Mouse (Mus musculus) liver, postnatal 0 days (tissue): ENCODE data around the gene Cald1. TPM values are rescaled to one million over a fixed set of nuclear protein-coding genes. Genes with fewer than 3 reads are reported as not detected.

ENCODE experiments used
- ATAC-seq: fragments of 200-750 bp; cut with Nextera tagmentation; 2 replicates; pipeline ENCODE4 v1.8.0; 2017; ENCODE audit warnings: mild to moderate bottlenecking, moderate library complexity
- DNase-seq: peaks from one replicate; pipeline ENCODE4 v3.0.0-alpha.2; 2016
- H3K27ac ChIP-seq: fragments of 300-500 bp; sonication (generic); 2 replicates; pipeline ENCODE4 v1.5.1; 2014; ENCODE audit warnings: antibody characterized with exemption, moderate library complexity, mild to moderate bottlenecking, low read depth
- H3K27me3 ChIP-seq: fragments of 300-500 bp; sonication (generic); 2 replicates; pipeline ENCODE4 v1.6.1; 2014; ENCODE audit warnings: low read length, control low read depth, mixed read lengths; ENCODE audit not compliant: insufficient read depth
- H3K36me3 ChIP-seq: fragments of 300-500 bp; sonication (generic); replicated peaks from 2 replicates; pipeline ENCODE4 v1.6.1; 2014; ENCODE audit warnings: mild to moderate bottlenecking, control low read depth, low read length, moderate library complexity, mixed read lengths; ENCODE audit not compliant: insufficient read depth
- H3K4me1 ChIP-seq: fragments of 300-500 bp; sonication (generic); 2 replicates; pipeline ENCODE4 v1.6.1; 2014; ENCODE audit warnings: antibody characterized with exemption, mild to moderate bottlenecking, control low read depth; ENCODE audit not compliant: insufficient read depth
- H3K4me2 ChIP-seq: fragments of 300-500 bp; sonication (generic); 2 replicates; pipeline ENCODE4 v1.6.1; 2014; ENCODE audit warnings: low read depth, mild to moderate bottlenecking, low read length, moderate library complexity, mixed read lengths
- H3K4me3 ChIP-seq: fragments of 300-500 bp; sonication (generic); 2 replicates; pipeline ENCODE4 v1.5.1; 2014; ENCODE audit warnings: low read depth, low read length
- H3K9ac ChIP-seq: fragments of 300-500 bp; sonication (generic); replicated peaks from 2 replicates; pipeline ENCODE4 v1.6.1; 2014; ENCODE audit warnings: mild to moderate bottlenecking, moderate library complexity
- H3K9me3 ChIP-seq: fragments of 300-500 bp; sonication (generic); 2 replicates; pipeline ENCODE4 v1.6.1; 2016; ENCODE audit warnings: mild to moderate bottlenecking, control low read depth, low read length, mixed read lengths
- CTCF ChIP-seq: sonication (generic); IDR thresholded peaks from 2 replicates; pipeline ENCODE4 v1.5.1; 2016; ENCODE audit warnings: antibody characterized with exemption, low read depth
- EP300 ChIP-seq: IDR thresholded peaks from 2 replicates; pipeline ENCODE4 v1.6.1; 2016; ENCODE audit warnings: antibody characterized with exemption, low read depth, mild to moderate bottlenecking
- WGBS: fragments of 180-500 bp; shearing (Covaris S2); extraction: QIAGEN DNeasy Blood & Tissue Kit; methylation state at CpG from one replicate; pipeline ENCODE4 v1.1.7; 2014; ENCODE audit not compliant: insufficient replicate concordance; 5-methylcytosine and 5-hydroxymethylcytosine counted together
- polyA plus RNA-seq: library from polyadenylated mRNA; unstranded; fragments of >200 nt; fragmentation: Nextera tagmentation; extraction: Ambion mirVana; gene quantifications from 2 replicates; pipeline ENCODE4 v1.2.1, GENCODE M21; 2015

The Cald1 gene
- polyA plus RNA-seq, 1 experiment from 2014 or later, result 131 TPM

GRCm38 (mm10) chr6:34748566-34748965, 150.3 kb downstream of the Cald1 start:
- H3K4me3 ChIP-seq, result no peak overlapping the region
- no peaks in the 10 kb centered on the region for H3K27me3 ChIP-seq
- no peak overlapping the region for H3K9ac ChIP-seq
- H3K36me3 ChIP-seq, result peaks cover 11% of the 10 kb centered on the region
- ATAC-seq (no peak), DNase-seq (no peak)
- H3K9me3 ChIP-seq, result no peaks in the 10 kb centered on the region
- no peak overlapping the region for H3K27ac ChIP-seq
- 83% methylated on average over 11 of the region's 11 CpGs for WGBS
- TF ChIP-seq EP300 (no peak), CTCF (no peak)
- no peak overlapping the region for H3K4me2 ChIP-seq
- H3K4me1 ChIP-seq, result peaks cover 15% of the 10 kb centered on the region

- H3K27ac ChIP-seq, result no peak overlapping the region
- H3K36me3 ChIP-seq, result peaks cover 11% of the 10 kb centered on the region
- TF ChIP-seq CTCF, result no peak
- no peak for TF ChIP-seq EP300
- no peaks in the 10 kb centered on the region for H3K9me3 ChIP-seq
- H3K9ac ChIP-seq, result no peak overlapping the region
- ATAC-seq, result no peak
- H3K4me3 ChIP-seq, result no peak overlapping the region
- 68% methylated on average over 6 of the region's 6 CpGs for WGBS
- H3K4me2 ChIP-seq, result no peak overlapping the region
- DNase-seq, result no peak
- H3K4me1 ChIP-seq, result peaks cover 15% of the 10 kb centered on the region
- H3K27me3 ChIP-seq, result no peaks in the 10 kb centered on the region
Observed at GRCm38 (mm10) chr6:34749526-34749925, 151.2 kb downstream of the Cald1 start.

- Histone ChIP-seq H3K9ac (no peak overlapping the region), H3K9me3 (no peaks in the 10 kb centered on the region), H3K4me1 (peaks cover 15% of the 10 kb centered on the region), H3K4me3 (no peak overlapping the region), H3K4me2 (no peak overlapping the region), H3K36me3 (peaks cover 6% of the 10 kb centered on the region; the same call in 1 of the 2 replicates), H3K27me3 (no peaks in the 10 kb centered on the region), H3K27ac (peak overlapping the region; percentile 29; the same call in 1 of the 2 replicates)
- 64% methylated on average over 7 of the region's 7 CpGs for WGBS
- ATAC-seq (no peak), DNase-seq (no peak)
- TF ChIP-seq EP300 (no peak), CTCF (no peak)
Observed at GRCm38 (mm10) chr6:34750487-34751120, 152.3 kb downstream of the Cald1 start.

GRCm38 (mm10) chr6:34751625-34752024, 153.3 kb downstream of the Cald1 start:
- H3K9me3 ChIP-seq, result no peaks in the 10 kb centered on the region
- H3K9ac ChIP-seq, result no peak overlapping the region
- no peak overlapping the region for H3K4me2 ChIP-seq
- peaks cover 15% of the 10 kb centered on the region for H3K4me1 ChIP-seq
- no peak overlapping the region for H3K4me3 ChIP-seq
- H3K27me3 ChIP-seq, result no peaks in the 10 kb centered on the region
- H3K27ac ChIP-seq, result 0 out of 2 replicates have a peak overlapping the region, but pooled peaks have one; percentile 5
- TF ChIP-seq CTCF, result no peak
- peak; percentile 63 for ATAC-seq
- DNase-seq, result no peak
- H3K36me3 ChIP-seq, result peaks cover 6% of the 10 kb centered on the region; the same call in 1 of the 2 replicates

- Histone ChIP-seq H3K9ac (no peak overlapping the region), H3K27me3 (no peaks in the 10 kb centered on the region), H3K4me2 (no peak overlapping the region), H3K27ac (no peak overlapping the region), H3K9me3 (no peaks in the 10 kb centered on the region), H3K4me1 (peaks cover 14% of the 10 kb centered on the region), H3K4me3 (no peak overlapping the region), H3K36me3 (0 out of 2 replicates have a peak, but pooled peaks cover 12% of the 10 kb centered on the region)
- TF ChIP-seq CTCF (peak; percentile 76), EP300 (no peak)
- WGBS, result 30% methylated on average over 5 of the region's 5 CpGs
- DNase-seq, result peak; percentile 43
- 0 out of 2 replicates have a peak, but pooled peaks have one; percentile 45 for ATAC-seq
Observed at GRCm38 (mm10) chr6:34754448-34754847, 156.1 kb downstream of the Cald1 start.

GRCm38 (mm10) chr6:34758340-34758739, 160.0 kb downstream of the Cald1 start:
- Histone ChIP-seq H3K36me3 (peaks cover 22% of the 10 kb centered on the region), H3K4me1 (no peaks in the 10 kb centered on the region), H3K9me3 (no peaks in the 10 kb centered on the region), H3K4me2 (no peak overlapping the region), H3K27me3 (no peaks in the 10 kb centered on the region), H3K4me3 (no peak overlapping the region), H3K9ac (no peak overlapping the region), H3K27ac (no peak overlapping the region)
- DNase-seq (no peak), ATAC-seq (no peak)
- WGBS, result 87% methylated on average over 2 of the region's 2 CpGs
- TF ChIP-seq CTCF (no peak), EP300 (no peak)
